Mouse (Mus musculus) WW6 (cell line): ENCODE data around the gene Wdr90.

Experiments
- DNase-seq: peaks from one replicate; pipeline ENCODE4 v3.0.0-alpha.2; 2013; ENCODE audit warnings: low read depth, low spot score

Gene Wdr90

DNA sequence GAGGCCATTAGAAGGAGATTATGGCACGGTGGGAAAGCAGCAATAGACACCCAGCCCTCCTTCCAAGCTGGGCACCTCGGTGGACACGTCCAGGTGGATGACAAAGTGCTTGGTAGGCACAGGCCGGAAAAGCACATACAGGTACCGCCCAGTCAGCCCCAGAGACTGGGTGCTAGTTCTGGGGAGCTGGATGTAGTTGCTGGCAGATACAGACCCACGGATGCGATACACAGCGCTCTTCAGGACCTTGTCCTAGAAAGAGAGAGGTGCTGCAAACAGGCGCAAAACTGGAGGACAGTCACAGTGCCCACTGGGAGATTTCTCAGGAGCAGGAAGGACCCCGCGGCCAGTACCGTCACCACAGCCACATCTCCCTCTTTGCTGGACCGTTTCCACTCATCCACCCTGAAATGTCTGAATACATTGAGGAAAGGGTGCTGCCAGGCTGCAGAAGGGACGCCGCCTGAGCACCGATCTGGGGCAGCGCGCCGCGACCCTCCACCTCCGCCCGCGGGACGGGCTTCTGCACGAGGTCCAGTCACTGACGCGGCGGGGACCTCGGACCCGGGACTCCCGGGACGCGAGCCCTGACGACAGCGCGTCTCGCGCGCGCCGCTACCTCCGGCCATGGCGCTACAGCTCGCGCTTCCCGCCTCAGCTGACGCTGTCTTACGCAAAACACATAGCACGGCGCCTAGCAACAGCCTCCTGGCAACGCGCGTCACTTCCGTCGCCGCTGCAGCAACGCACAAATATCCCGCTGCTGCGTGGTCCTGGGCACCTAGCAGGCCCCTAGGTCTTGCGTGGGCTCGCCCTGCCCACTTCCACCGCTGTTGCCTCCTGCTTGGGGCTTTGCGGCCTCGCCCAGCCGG is at the start of gene Wdr90:
Gene Wdr90, minus strand, starts transcription at position 670 of the 872 bp plus-strand sequence.
- DNase-seq, result no peak

DNA sequence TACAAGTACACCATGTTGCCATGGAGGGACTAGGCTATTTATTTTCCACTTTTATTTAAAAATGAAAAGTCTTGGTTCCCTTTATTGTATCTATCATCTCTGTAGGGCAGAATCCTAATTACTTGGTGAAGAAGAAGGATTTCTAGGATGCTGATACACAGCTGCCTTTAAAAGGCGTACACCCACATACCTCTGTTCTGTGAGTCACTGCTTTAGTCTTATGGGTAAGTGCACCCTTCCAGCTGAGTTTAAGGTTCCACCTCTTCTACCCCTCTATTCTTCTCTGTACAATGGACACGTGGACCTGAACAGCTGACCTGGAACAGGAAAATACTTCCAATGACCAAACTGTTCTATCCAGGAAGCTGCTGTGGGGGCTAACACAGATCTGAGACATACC is 46.3 kb upstream of the Wdr90 start:
- DNase-seq, result no peak

DNA sequence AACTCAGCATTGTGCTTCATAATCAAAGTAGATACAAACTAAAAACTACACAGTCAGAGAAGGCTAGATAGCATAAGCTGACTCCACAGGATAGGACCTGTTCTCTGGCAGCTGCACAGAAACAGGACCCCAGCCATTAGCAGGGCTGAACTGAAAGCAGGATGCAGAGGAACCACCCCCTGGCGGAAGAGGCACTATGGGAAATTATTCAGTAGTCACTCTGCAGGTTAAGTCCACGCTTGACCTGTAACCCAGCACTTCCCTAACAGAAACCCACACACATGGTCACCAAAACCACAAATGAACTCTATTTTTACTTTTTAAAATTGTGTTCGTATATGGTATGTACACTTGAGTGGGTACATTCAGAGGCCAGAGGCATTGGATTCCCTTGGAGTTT is 41.8 kb upstream of the Wdr90 start:
- no peak for DNase-seq

DNA sequence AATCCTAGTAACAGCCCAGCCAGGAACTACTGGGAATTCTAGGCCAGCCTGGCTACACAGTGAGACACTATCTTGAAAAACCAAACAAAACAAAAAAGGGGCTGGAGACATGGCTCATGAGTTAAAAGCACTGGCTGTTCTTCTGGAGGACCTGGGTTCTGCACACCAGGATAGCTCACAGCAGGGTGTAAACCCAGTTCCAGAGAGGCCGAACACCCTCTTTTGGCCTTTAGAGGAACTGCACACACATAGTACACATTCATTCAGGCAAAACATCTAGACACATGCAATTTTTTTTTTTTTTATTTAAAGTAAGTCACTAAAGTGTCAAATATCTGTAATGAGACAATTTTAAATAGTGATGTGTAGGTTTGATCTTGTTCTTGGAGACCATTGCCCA is 38.9 kb upstream of the Wdr90 start:
- no peak for DNase-seq

DNA sequence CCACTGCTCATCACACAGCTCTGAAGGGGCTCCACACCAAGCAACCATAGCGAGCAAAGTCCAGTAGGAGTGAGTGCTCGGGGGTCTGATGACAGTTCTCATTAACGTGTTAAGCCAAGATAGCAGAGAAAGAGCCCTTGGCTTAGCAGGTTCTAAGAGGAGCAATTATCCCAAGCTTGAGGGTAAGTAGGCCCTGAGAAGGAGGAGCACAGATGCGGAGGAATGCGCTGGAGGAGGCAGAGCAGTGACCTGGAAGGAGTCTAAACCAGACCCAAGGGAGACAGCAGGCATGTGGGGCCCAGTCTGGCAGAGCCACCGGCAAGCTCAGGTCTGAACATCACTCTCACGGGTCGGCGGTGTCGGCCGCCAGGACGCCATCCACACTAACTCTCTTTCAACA is 34.6 kb upstream of the Wdr90 start:
- DNase-seq, result no peak

DNA sequence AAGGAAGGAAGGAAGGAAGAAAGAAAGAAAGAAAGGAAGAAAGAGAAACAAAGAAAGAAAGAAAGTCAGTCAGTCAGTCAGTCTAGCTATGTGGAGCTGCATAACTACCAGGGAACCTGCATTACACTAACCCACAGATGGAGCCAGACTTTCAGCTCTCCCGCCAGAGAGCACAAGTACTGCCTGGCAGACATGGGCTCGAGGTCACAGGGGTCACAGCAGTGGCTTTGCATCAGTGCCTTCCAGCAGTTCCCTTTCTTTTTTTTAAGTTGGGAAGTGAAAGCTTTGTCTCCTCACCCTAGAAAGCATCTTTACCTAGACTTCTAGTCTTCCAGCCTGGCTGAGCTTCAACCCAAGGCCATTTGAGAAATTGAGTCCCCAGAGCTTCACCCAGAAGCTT is 34.1 kb upstream of the Wdr90 start:
- DNase-seq, result no peak

DNA sequence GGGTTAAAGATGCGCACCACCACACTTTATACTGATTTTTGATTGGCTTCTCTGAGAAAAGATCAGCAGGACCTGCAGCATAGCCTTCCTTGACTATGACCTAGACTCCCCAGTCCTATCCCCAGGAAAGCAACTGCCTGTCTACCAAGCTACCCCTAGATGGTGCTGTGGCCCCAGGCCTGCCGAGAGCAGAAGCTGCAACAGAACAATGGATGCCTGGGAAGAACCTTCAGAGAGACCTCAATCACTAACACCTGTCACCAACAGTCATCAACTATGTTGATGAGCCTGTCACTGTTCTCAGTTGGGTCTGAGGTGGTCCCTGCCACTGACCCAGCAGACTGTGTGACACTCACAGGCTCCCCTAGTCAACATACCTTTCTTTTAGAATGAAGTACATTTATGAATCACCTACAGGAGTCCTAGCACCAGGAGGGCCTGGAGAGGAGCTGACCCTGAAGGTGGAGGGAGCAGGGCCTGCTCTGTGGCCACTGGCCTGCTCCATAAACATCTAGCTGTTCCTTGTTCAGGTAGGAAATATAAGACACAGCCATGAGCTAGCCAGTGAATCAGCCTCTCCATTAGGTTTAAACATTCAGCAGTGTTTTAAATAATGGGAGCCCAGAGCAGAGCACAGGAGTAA is 32.8 kb upstream of the Wdr90 start:
- DNase-seq, result no peak

- no peak for DNase-seq
Observed at GRCm38 (mm10) chr17:25888837-25889236, 27.5 kb upstream of the Wdr90 start.

- DNase-seq, result no peak
Observed at GRCm38 (mm10) chr17:25887467-25887866, 26.2 kb upstream of the Wdr90 start.

- no peak for DNase-seq
Observed at GRCm38 (mm10) chr17:25886806-25887205, 25.5 kb upstream of the Wdr90 start.

DNA sequence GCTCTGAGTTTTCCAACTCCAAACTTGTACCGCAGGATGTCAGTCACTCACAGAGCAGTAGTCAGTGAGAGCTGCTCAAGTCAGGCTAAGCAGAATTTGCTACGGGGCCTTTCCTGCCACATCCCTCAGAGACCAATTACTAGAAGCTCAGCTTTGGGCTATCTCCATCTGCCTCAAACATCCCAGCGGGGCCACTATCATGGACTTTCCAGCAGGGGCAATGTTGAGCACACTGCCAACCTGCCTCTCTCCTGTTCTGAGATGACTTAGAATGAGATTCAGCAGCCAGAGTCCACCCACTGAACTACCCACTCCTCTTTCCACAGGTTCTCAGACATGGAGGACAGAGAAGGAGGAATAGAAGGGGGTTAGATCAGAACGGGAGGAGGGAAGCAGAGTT is 24.3 kb upstream of the Wdr90 start:
- no peak for DNase-seq

- no peak for DNase-seq
Observed at GRCm38 (mm10) chr17:25883824-25884223, 22.5 kb upstream of the Wdr90 start.

GRCm38 (mm10) chr17:25883268-25883667 is 22.0 kb upstream of the Wdr90 start:
- DNase-seq, result no peak

DNA sequence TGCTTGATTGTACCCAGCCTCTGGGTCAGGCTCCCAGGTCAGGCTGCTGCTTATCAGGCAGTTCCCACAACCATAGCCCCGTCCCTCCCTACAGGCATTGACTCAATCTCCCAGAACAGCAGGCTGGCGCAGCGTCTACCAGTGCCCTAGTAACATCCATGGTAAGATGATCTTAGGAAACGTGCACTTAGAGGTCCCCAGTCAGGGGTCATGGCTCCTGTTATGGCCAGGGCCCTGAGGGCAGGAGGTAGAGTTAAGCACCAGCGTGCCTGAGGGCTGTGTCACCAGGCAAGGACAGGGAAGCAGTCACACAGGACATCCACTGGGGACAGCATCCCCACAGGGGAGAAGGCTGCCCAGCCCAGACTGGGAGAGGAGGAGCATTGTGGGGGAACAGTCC is 21.0 kb upstream of the Wdr90 start:
- DNase-seq, result no peak

DNA sequence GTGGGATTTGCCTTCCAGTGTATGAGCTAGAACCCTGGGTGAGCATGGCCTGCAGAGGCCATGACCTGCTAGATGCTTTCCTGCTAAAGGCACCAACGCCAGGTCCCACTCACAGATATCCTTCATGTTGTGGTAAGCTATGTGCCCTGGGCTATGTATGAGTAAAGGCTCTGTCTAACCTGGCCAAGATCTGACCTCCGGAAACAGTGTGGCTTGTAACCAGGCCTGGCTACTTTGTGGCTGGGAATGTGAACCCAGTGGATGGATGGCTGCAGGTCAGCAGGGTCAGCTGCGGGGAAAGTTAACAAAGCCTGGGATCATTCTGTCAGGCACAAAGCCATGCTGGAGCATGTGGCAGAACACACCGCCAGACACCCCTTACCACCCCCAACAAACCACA is 20.4 kb upstream of the Wdr90 start:
- no peak for DNase-seq

- no peak for DNase-seq
Observed at GRCm38 (mm10) chr17:25880913-25881641, 19.8 kb upstream of the Wdr90 start.

DNA sequence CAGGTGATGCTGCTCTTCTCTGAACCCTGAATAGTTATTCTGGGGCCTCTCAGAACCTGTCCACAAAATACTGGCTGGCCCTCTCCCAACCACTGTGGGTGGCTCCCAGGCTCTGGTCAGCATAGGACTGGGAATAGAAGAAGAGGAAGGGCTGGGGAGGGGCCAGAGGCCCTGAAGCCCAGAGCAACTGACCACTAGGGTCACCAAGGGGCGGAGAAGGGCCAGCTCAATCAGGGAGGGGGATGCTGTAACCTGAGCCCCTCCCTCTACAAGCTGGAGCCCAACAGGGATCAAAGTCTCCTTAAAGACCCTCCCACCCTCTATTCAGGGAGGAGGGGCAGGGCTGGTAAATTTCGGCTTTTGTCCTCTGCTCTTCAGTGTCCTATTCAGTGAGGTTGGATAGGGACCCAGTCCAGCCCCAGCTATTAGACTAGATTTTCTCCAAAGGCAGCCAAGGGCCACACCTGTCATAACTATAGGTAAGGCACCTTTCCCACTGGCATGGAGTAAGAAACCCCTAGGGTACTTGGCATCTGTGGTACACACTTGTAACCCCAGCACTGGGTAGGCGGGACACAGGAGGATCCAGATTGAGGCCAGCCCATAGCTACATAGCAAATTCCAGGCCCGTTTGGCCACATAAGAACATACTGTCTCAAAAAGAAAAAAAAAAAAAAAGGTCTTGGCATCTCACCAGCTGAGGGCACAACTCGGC is 19.1 kb upstream of the Wdr90 start, which contains the start of gene Wfikkn1:
Gene Wfikkn1, minus strand, starts transcription at position 663 of the 715 bp plus-strand sequence.
- no peak for DNase-seq

DNA sequence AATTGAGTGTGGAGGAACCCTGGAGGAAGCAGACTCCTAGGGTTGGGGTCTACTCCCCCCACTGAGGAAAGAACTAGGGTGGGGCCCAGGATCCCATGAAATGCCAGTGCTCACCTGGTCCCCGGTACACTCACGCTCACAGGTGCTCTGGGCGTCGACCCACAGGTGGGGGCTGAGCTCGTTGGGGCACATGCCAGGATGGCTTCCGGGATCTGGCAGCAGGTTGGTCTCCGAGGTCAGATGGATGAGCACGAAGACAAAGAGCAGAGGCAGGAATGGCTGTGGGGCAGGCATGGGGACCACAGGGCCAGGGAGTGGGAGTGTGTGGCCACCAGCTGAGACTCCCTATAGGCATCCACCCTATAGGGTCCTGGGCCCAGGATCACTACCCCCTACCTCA is 18.4 kb upstream of the Wdr90 start:
- DNase-seq, result no peak

DNA sequence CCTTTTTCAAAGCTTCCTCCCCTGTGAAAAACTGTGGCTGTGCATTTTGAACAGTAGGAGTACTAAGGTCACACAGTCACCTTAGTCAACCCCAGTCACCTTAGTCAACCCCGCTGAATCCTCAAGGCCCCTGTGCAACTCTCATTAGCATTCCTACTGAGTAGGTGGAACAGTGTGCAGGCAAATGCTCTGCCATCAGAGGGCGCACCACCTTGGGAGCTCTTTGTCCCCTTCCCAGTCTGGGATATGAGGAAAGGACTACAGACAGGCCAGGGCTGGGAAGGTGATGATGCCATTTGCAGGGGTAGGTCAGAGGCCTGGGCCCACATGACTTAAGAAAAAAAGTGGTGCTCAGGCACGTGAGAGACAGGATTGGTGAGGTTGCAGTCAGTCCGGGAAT is 18.0 kb upstream of the Wdr90 start:
- DNase-seq, result no peak

DNA sequence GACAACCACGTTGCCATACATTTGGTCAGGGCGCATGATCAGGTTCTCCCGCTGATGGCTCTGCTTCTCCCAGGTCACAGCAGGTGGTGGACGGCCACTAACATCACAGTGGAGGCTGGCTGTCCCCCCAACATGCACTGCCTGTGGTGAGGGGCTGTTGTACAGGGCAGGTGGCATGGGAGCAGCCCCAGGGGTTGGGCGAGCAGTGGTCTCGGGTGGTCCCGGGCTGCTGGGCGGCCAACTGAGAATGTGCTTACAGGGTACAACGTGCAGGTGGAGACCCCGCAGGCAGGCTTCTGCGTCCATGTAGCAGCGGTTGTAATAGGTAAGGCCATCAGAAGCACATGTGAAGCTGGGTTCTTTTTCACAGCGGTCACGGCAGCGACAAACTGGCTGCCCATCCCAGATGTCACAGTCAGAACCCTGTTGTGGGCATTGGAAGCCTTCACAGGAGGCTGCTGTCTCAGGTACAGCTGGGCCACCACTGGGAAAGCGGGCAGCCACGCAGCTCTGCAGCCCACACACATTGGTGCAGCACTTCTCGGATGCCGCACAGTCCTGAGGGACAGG is 17.4 kb upstream of the Wdr90 start:
- no peak for DNase-seq
